Mouse (Mus musculus) embryonic facial prominence, embryonic 13.5 days (tissue): Measurements from ENCODE around the gene Izumo4. TPM values are rescaled to one million over a fixed set of nuclear protein-coding genes. Genes with fewer than 3 reads are reported as not detected.

Experiments used
- ATAC-seq: fragments of 200-750 bp; cut with Nextera tagmentation; 2 replicates; pipeline ENCODE4 v1.8.0; 2017; ENCODE audit warnings: low read depth; ENCODE audit not compliant: insufficient number of reproducible peaks, insufficient read depth, low FRiP score, low TSS enrichment
- H3K27ac ChIP-seq: fragments of 300-500 bp; sonication (generic); 2 replicates; pipeline ENCODE4 v1.5.1; 2015; ENCODE audit warnings: moderate library complexity, mild to moderate bottlenecking, inconsistent platforms
- H3K27me3 ChIP-seq: fragments of 300-500 bp; sonication (generic); 2 replicates; pipeline ENCODE4 v1.6.1; 2015; ENCODE audit warnings: mild to moderate bottlenecking, inconsistent platforms
- H3K36me3 ChIP-seq: fragments of 300-500 bp; sonication (generic); 2 replicates; pipeline ENCODE4 v1.6.1; 2015; ENCODE audit warnings: mild to moderate bottlenecking, inconsistent platforms
- H3K4me1 ChIP-seq: fragments of 300-500 bp; sonication (generic); 2 replicates; pipeline ENCODE4 v1.6.1; 2015; ENCODE audit warnings: inconsistent platforms
- H3K4me2 ChIP-seq: fragments of 300-500 bp; sonication (generic); 2 replicates; pipeline ENCODE4 v1.6.1; 2015; ENCODE audit warnings: moderate library complexity, mild to moderate bottlenecking, inconsistent platforms
- H3K4me3 ChIP-seq: fragments of 300-500 bp; sonication (generic); 2 replicates; pipeline ENCODE4 v1.5.1; 2015; ENCODE audit warnings: mild to moderate bottlenecking, inconsistent platforms
- H3K9ac ChIP-seq: fragments of 300-500 bp; sonication (generic); 2 replicates; pipeline ENCODE4 v1.6.1; 2015; ENCODE audit warnings: mild to moderate bottlenecking, inconsistent platforms
- H3K9me3 ChIP-seq: fragments of 300-500 bp; sonication (generic); 2 replicates; pipeline ENCODE4 v1.6.1; 2016; ENCODE audit warnings: inconsistent platforms
- WGBS: fragments of 180-500 bp; shearing (Covaris S2); methylation state at CpG from one replicate; pipeline ENCODE4 v1.1.7; 2015; ENCODE audit warnings: mixed read lengths; 5-methylcytosine and 5-hydroxymethylcytosine counted together
- polyA plus RNA-seq: library from polyadenylated mRNA; unstranded; fragments of >200 nt; fragmentation: Nextera tagmentation; extraction: Ambion mirVana; gene quantifications from 2 replicates; pipeline ENCODE4 v1.2.1, GENCODE M21; 2015

Gene Izumo4
- polyA plus RNA-seq, 1 experiment from 2014 or later: 29.2 TPM

DNA sequence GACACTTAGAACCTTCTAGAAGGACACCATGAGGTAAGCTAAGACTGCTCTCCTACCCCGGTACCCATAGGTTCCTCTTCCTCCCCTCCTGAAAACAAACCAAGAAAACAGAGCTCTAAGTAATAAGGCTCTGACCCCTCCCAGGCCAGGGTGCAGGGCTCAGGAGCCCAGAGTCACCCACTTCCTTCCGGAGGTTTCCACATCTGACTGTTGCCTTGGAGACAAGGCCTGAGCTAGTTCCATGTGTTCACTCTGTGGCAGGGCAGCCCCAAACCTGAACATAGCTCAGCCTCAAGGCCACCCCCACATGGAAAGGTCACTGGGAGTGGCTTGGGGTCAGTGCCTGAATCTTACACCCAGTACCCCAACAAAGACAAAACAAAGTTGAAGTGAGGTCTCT lies 6.8 kb upstream of the Izumo4 start:
- no peaks in the 10 kb centered on the region for H3K27me3 ChIP-seq
- H3K4me3 ChIP-seq: no peak overlapping the region
- peaks cover 46% of the 10 kb centered on the region for H3K36me3 ChIP-seq
- no peak overlapping the region; the same call in 1 of the 2 replicates for H3K9ac ChIP-seq
- no peak overlapping the region for H3K4me2 ChIP-seq
- WGBS: 85% methylated on average over 2 of the region's 2 CpGs
- H3K4me1 ChIP-seq: peaks cover 28% of the 10 kb centered on the region
- no peak for ATAC-seq
- no peaks in the 10 kb centered on the region for H3K9me3 ChIP-seq
- H3K27ac ChIP-seq: no peak overlapping the region

DNA sequence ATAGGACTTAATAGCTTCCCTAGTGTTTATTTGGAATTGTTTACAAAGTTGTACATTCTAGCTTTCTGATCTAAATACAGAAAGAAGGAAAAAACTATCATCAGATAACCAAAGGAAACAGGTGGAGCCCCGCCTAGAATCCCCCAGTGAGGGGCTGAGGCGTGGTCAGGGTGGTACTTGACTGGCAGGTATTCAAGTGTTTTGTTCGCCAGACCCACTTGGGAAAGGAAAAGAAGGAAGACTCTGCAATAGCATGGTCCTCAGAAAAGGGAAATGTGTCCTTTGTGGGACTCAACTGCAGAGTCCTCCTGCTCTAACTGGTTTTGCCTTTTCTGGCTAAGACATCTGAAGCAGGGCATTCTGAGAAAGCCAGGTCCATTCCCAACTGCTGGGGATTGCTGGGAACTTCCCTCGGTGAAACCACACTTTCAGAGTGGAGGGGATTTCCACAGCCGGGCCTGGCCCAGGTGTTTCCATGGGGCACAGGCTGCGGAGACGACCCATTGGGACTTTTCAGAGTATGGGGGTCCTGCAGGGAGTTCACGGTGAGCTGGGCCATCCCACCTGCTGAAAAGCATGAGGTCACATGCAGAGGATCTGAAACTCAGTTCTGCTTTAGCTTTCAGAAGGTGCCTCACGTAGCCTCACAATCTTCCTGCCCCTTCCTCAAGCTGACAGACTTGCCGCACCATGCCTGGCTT lies 6.0 kb upstream of the Izumo4 start:
- H3K9ac ChIP-seq: peak overlapping the region; percentile 40; the same call in 1 of the 2 replicates
- WGBS: 70% methylated on average over 10 of the region's 10 CpGs
- H3K9me3 ChIP-seq: no peaks in the 10 kb centered on the region
- peaks cover 38% of the 10 kb centered on the region for H3K36me3 ChIP-seq
- no peaks in the 10 kb centered on the region for H3K27me3 ChIP-seq
- H3K4me2 ChIP-seq: 0 out of 2 replicates have a peak overlapping the region, but pooled peaks have one; percentile 9
- peaks cover 36% of the 10 kb centered on the region for H3K4me1 ChIP-seq
- no peak for ATAC-seq
- H3K27ac ChIP-seq: peak overlapping the region; percentile 69; the same call in 1 of the 2 replicates
- no peak overlapping the region for H3K4me3 ChIP-seq

DNA sequence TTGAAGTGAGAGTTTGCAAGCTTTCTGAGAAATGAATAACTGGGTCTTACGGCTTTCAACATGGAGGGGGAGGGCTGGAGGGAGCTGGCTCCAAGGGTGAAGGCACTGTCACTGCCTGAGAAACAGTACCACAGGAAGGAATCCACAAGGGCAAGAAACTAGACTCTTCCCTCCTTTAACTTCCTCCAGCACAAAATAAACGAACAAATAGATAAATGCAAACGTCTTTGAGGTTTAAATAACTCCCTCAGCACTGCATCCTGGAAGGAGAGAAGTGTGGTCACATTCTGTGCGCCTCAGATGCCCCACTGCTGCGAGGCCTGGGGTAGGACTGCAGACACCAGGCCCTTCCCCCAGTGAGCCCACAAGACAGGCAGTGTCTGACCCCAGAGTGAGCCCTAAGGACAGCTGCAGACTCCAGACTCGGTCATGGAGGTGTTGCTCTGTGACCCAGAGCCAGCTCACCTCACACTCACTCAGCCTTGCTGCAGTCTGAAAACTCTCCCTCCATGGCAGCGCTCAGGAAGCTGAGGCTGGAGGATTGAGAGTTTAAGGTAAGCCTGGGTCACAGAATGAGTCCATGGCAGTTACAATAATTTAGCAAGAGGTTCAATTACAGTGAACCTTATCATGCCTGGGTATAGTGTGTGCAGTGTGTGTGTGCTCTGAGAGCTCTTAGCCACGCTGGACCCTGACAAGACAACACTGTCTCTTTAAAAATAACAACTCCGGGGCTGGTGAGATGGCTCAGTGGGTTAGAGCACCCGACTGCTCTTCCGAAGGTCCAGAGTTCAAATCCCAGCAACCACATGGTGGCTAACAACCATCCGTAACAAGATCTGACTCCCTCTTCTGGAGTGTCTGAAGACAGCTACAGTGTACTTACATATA lies 5.2 kb upstream of the Izumo4 start:
- Histone ChIP-seq H3K36me3 (peaks cover 30% of the 10 kb centered on the region), H3K9ac (peak overlapping the region; percentile 40; the same call in 1 of the 2 replicates), H3K27ac (peak overlapping the region; percentile 69; the same call in 1 of the 2 replicates), H3K4me1 (peaks cover 41% of the 10 kb centered on the region), H3K9me3 (no peaks in the 10 kb centered on the region), H3K4me3 (no peak overlapping the region), H3K27me3 (no peaks in the 10 kb centered on the region), H3K4me2 (no peak overlapping the region)
- no peak for ATAC-seq
- 66% methylated on average over 12 of the region's 12 CpGs for WGBS

DNA sequence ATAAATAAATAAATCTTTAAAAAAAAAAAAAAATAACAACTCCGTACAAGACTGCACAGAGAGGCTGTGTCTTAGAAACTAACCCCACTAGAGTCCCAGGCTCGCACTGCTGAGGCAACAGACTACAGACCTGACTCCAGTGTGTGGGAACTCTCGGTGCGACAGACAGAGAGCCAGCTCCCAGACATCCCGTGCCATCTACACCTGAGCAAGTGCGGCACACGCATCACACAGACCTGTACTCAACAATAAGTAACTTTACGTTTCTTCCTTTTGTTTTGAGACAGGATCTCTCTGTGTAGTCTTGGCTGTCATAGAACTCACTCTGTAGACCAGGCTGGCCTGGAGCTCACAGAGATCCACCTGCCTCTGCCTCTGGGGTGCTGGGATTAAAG lies 4.6 kb upstream of the Izumo4 start:
- ATAC-seq: no peak
- Histone ChIP-seq H3K27ac (no peak overlapping the region), H3K27me3 (no peaks in the 10 kb centered on the region), H3K4me1 (peaks cover 41% of the 10 kb centered on the region), H3K4me2 (no peak overlapping the region), H3K9me3 (no peaks in the 10 kb centered on the region), H3K36me3 (peaks cover 29% of the 10 kb centered on the region), H3K4me3 (no peak overlapping the region), H3K9ac (no peak overlapping the region)
- WGBS: 91% methylated on average over 8 of the region's 8 CpGs

DNA sequence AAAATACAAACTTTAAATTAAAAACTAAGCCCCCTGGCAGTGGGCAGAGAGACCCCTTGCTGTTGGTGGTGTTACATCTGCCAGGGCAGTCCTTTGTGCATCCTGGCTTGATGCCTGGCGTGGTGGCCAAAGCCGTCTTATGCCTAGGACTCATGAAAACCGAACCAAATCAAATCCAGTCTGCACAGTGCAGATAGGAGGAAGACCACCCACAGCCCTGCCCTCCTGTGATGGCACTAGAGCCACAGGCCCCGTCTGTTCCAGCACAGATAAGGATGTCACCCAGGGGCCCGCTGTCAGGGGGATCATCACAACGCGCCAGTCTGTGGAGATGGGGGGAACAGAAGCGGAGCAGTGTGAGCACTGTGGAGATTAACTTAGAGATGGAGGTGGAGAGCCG lies 4.2 kb upstream of the Izumo4 start:
- Histone ChIP-seq H3K27ac (no peak overlapping the region), H3K27me3 (no peaks in the 10 kb centered on the region), H3K9me3 (no peaks in the 10 kb centered on the region), H3K4me2 (no peak overlapping the region), H3K4me1 (peaks cover 42% of the 10 kb centered on the region), H3K4me3 (no peak overlapping the region), H3K36me3 (peaks cover 29% of the 10 kb centered on the region), H3K9ac (peak overlapping the region; percentile 16; the same call in 1 of the 2 replicates)
- ATAC-seq: no peak
- WGBS: 82% methylated on average over 9 of the region's 9 CpGs

DNA sequence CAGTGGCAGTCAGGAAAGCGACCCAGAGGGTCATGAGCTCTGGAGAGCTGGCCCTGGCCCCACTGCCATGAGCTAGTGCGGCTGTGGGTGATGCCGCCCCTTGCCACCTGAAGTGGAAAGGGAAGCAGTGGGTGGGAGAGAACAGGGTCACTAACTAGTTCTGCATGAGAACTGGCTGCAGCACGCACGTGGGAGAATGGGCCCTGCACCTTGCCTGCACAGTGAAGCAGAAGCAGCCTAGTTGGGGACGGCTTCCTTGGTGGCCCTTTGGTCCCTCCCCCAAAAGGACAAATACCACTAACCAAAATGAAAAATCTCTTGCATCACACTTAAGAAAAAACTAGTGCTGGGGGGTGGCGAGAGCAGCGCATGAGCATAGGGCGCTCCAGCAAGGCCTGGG lies 3.4 kb upstream of the Izumo4 start:
- H3K36me3 ChIP-seq: peaks cover 23% of the 10 kb centered on the region
- H3K27ac ChIP-seq: no peak overlapping the region
- H3K4me3 ChIP-seq: no peak overlapping the region
- 94% methylated on average over 9 of the region's 9 CpGs for WGBS
- no peaks in the 10 kb centered on the region for H3K27me3 ChIP-seq
- H3K4me2 ChIP-seq: no peak overlapping the region
- ATAC-seq: no peak
- H3K4me1 ChIP-seq: peaks cover 50% of the 10 kb centered on the region
- H3K9me3 ChIP-seq: no peaks in the 10 kb centered on the region
- no peak overlapping the region for H3K9ac ChIP-seq

DNA sequence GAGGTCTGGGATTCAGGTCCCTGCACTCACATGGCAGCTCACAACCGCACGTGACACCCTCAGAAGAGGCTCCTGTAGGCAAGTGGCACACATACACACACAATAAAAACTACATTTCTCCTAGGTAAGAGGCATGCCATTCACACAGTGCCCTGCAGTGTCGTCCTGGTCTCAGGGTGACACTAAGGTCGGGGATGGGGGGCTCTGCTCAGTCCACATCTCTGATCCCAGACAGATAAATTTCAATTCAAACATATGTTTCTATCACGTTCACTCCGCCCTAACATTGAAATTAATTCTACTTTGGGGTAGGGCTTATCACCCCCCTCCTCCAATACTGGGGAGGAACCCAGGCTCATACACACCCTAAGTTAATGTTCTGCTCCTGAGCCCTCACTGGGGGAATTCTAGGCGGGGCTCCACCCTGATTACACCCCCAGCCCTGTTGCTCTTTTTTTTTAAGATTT lies 1.9 kb upstream of the Izumo4 start:
- Histone ChIP-seq H3K9ac (peak overlapping the region; percentile 80), H3K4me2 (peak overlapping the region; percentile 79), H3K4me3 (no peak overlapping the region), H3K27ac (no peak overlapping the region), H3K9me3 (no peaks in the 10 kb centered on the region), H3K36me3 (peaks cover 18% of the 10 kb centered on the region; the same call in 1 of the 2 replicates), H3K27me3 (no peaks in the 10 kb centered on the region), H3K4me1 (peaks cover 53% of the 10 kb centered on the region)
- 81% methylated on average over 7 of the region's 7 CpGs for WGBS
- ATAC-seq: no peak

DNA sequence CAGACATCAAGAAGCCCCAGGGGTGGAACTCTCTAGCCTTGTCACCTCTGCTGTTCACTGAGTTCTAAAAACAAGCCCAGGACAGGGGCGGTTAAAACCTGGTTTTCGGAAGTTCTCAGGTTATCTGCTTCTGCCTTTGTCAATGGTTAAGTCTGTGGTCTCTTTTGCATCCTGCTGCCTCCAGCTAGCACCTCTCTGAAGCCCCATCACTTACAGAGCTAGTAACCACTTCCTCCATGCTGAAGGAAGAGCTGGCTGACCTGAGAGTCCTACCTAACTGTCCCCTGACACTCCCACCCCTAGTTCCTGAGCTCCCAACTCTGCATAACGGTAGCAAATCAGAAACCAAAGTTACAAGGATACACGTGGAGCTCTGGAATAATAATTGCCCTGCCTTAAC lies 1.3 kb upstream of the Izumo4 start:
- H3K27ac ChIP-seq: no peak overlapping the region
- H3K9me3 ChIP-seq: no peaks in the 10 kb centered on the region
- peaks cover 49% of the 10 kb centered on the region for H3K4me1 ChIP-seq
- peak overlapping the region; percentile 80; the same call in 1 of the 2 replicates for H3K9ac ChIP-seq
- H3K4me2 ChIP-seq: peak overlapping the region; percentile 79
- WGBS: 43% methylated on average over 4 of the region's 4 CpGs
- ATAC-seq: no peak
- H3K36me3 ChIP-seq: peaks cover 23% of the 10 kb centered on the region
- H3K4me3 ChIP-seq: peak overlapping the region; percentile 76
- no peaks in the 10 kb centered on the region for H3K27me3 ChIP-seq

DNA sequence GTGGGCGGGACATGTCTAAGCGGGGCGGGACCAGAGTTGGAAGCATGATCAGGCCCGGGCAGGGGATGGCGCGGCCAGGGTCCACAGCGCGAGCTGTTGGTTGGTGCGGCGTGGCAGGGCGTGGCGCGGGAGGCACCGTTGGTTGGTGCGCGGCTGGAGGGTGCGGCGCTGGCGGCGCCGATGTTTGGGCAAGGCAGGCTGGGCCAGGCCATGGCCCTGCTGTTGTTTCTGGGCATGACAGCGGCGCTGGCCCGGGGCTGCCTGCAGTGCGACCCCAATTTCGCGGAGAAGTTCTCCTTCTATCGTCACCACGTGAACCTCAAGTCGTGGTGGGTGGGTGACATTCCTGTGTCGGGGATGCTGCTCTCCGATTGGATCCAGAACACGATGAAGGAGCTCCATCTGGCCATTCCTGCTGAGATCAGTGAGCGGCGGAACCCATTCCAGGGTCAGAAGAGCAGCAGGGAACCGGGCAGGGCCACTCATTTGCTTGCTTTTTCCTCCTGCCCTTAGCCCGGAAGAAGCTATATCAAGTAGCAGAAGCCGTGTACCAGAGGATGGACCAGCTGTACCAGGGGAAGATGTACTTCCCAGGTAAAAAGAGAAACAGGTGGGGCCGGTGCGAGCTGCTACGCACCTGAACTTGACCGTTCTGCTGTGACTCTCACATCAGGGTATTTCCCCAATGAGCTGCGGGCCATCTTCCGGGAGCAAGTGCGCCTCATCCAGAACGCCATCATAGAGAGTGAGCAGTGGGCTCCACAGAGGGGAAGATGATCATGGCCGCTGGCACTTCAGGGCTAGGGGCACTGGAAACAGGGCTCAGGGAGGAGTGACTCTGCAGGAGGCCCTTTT lies 779 bp downstream of the Izumo4 start:
- Histone ChIP-seq H3K4me1 (peaks cover 34% of the 10 kb centered on the region), H3K4me2 (peak overlapping the region; percentile 79), H3K4me3 (peak overlapping the region; percentile 76), H3K9ac (peak overlapping the region; percentile 74), H3K36me3 (peaks cover 43% of the 10 kb centered on the region), H3K27ac (peak overlapping the region; percentile 85), H3K27me3 (no peaks in the 10 kb centered on the region), H3K9me3 (no peaks in the 10 kb centered on the region)
- 1% methylated on average over 47 of the region's 47 CpGs for WGBS
- ATAC-seq: peak; percentile 90

DNA sequence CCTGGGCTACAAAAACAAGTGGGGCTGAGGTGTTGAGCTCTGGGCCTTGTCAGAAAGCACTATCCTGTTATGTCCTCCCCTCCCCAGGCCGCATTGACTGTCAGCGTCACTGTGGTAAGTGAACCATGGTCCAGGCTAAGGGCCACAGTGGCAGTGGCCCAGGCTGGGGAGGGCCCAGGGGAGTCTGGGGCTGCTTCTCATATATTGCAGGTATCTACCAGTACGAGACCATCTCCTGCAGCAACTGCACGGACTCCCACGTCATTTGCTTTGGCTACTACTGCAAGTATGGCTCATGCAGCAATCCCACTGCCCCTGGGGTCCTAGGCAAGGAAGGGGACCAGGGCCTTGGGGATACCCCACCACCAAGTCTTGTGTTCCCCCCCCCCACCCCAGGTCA lies 1.7 kb downstream of the Izumo4 start:
- peaks cover 46% of the 10 kb centered on the region for H3K36me3 ChIP-seq
- H3K4me1 ChIP-seq: peaks cover 30% of the 10 kb centered on the region
- ATAC-seq: no peak
- H3K27me3 ChIP-seq: no peaks in the 10 kb centered on the region
- peak overlapping the region; percentile 76 for H3K4me3 ChIP-seq
- peak overlapping the region; percentile 74 for H3K9ac ChIP-seq
- peak overlapping the region; percentile 85; the same call in 1 of the 2 replicates for H3K27ac ChIP-seq
- no peaks in the 10 kb centered on the region for H3K9me3 ChIP-seq
- H3K4me2 ChIP-seq: peak overlapping the region; percentile 79
- 83% methylated on average over 5 of the region's 5 CpGs for WGBS

DNA sequence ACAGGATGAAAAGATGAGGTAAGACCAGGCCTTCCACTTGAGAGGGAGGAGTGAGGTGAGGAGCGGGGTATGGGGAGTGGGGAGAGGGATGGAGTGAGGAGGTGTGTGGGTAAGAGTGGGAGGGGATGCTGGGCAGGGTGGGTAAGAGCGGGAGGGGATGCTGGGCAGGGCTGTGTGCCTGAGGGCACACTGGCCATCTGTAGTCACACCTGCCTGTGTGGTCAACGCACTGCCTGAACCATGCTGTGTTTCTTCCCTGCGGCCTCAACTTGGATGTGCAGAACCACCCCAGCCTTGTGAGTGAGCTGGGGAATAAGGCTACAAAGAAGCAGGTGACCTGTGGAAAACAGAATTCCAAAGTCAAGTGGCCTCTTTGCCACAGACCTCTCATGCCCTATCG lies 2.4 kb downstream of the Izumo4 start:
- H3K36me3 ChIP-seq: peaks cover 51% of the 10 kb centered on the region
- no peaks in the 10 kb centered on the region for H3K27me3 ChIP-seq
- no peaks in the 10 kb centered on the region for H3K9me3 ChIP-seq
- no peak overlapping the region for H3K4me3 ChIP-seq
- ATAC-seq: no peak
- H3K4me1 ChIP-seq: peaks cover 30% of the 10 kb centered on the region
- no peak overlapping the region for H3K27ac ChIP-seq
- H3K9ac ChIP-seq: peak overlapping the region; percentile 32; the same call in 1 of the 2 replicates
- 90% methylated on average over 5 of the region's 5 CpGs for WGBS
- H3K4me2 ChIP-seq: no peak overlapping the region
